Mouse (Mus musculus) monocyte, adult 2 months (primary cell): ENCODE data around the gene Med22.

Experiments
- DNase-seq, 2 experiments: peaks; one replicate each; pipeline ENCODE4 v3.0.0; 2022; ENCODE audit warnings: low spot score in 2 of 2, low read depth in 1 of 2

Med22 gene

DNA sequence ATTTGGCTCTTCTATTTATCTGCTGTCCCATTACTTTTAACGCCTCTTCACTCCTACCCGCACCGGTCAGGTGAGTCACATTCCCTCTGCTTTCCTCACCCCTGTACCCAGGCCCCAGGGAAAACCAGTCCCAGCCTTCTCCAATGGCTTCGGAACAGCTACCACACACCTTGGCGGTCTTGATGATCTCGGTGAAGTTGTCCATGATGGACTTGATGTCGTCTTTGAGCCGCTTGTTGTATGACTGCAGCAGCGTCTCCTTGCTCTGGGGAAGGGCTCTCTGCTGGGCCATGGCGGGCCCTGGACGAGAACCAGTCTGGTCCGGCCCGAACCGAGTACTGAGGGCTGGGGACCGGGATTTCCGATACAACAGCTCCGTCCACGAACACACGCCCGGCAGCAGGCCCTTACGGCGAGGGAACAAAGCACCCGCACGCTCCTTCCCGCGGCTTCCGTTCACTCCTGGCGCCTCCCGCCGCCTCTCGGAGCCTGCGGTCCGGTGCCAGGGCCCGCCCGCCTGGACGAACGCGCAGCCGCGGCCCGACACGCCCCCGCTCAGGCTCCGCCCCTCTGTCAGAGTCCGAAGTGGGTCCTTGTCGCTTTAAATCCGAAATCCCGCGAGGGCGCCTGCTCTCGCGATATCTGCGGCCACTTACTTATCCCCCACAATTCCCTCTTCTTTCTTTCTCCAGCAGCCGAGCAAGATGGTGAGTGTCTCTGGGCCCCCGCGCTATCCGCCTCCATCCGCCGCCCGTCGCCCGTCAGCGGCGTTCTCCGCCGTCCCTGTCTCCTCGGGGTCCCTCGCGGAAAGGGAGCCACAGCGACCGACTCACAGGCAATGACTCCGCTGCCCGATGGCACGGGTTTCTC, at the start of gene Med22, which contains the start of gene Rpl7a:
Gene Med22, minus strand, starts transcription at position 554 of the 870 bp plus-strand sequence.
Gene Rpl7a, plus strand, starts transcription at position 641 of the 870 bp plus-strand sequence.
- peak; percentile 96 to 99 for DNase-seq

- no peak for DNase-seq
These were observed 47.0 kb upstream of the Med22 start for GRCm38 (mm10) chr2:26957488-26957859.

DNA sequence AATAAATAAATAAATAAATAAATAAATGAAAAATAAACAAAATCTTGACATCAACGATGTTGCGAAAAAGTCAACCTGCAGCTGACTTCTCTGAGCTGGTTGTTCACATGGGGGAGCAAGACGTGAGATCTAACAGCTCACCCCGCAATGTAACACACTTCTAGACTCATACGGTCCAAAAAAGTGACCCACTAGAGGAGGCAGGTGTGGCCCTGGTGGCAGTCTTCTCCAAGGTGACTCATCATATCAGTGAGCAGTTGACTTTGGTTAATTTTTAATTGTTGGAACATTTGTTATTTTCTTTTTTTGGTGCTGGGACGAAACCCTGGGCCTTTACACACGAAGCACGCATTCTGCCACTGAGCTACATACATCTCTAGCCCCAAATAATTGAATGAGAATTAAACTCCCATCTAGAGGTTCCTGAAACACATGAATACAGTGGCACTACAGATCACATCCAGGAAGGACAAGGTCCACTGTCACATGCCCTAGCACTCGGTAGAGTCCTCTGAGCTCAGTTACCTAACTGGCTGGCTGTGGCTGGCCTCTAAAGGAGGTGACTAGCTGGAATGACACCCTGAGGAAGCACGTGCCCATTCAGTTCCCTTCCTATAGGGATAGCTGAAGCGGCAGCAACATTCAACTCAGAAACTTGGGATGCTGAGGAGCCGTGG, 46.5 kb upstream of the Med22 start:
- DNase-seq = no peak

- no peak for DNase-seq
These were observed 44.4 kb upstream of the Med22 start for GRCm38 (mm10) chr2:26954735-26955395.

DNA sequence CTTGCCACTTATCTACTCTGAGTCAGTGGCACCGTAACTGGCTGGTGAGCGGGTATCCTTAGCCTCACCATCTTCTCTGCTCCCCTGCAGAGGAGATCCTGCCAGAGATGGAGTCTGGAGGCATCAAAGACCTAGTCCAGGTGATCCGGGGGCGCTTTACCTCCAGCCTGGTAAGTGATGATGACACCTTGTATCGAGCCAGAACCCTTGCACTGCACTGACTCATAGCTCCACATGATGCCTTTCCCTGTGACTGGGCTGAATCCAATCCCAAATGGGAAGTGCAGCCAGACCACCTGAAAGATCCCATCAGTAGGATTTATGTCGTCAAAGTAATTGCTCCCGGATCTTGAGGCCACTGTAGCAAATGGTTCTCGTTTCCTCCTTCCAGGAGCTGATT, 42.4 kb upstream of the Med22 start:
- DNase-seq = no peak

- DNase-seq = no peak
These were observed 41.7 kb upstream of the Med22 start for GRCm38 (mm10) chr2:26952193-26952592.

- DNase-seq = no peak
These were observed 40.9 kb upstream of the Med22 start for GRCm38 (mm10) chr2:26951346-26951905.

DNA sequence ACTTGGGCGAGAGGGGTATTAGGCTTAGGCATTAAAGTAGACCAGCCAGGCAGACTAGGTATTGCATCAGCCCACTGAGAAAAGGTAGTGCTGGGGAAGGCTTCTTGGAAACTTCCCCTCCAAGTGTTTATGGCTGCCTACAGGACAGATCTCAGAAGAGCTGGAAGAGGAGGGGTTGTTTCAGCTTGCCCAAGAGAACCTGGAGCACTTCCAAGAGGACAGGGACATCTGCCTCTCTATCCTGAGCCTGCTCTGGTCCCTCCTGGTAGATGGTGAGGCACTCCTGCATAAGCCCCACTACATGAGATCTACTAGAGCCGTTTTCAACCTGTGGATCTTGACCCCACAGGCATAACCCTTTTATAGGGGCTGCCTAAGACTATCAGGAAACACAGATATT, 39.9 kb upstream of the Med22 start:
- DNase-seq = no peak

GRCm38 (mm10) chr2:26943253-26943652, 32.8 kb upstream of the Med22 start:
- DNase-seq = no peak

GRCm38 (mm10) chr2:26941539-26941938, 31.1 kb upstream of the Med22 start:
- peak in 1 of 2 experiments; percentile 23 for DNase-seq

GRCm38 (mm10) chr2:26936425-26936824, 25.9 kb upstream of the Med22 start:
- DNase-seq = no peak

GRCm38 (mm10) chr2:26935286-26935685, 24.8 kb upstream of the Med22 start:
- DNase-seq = no peak

DNA sequence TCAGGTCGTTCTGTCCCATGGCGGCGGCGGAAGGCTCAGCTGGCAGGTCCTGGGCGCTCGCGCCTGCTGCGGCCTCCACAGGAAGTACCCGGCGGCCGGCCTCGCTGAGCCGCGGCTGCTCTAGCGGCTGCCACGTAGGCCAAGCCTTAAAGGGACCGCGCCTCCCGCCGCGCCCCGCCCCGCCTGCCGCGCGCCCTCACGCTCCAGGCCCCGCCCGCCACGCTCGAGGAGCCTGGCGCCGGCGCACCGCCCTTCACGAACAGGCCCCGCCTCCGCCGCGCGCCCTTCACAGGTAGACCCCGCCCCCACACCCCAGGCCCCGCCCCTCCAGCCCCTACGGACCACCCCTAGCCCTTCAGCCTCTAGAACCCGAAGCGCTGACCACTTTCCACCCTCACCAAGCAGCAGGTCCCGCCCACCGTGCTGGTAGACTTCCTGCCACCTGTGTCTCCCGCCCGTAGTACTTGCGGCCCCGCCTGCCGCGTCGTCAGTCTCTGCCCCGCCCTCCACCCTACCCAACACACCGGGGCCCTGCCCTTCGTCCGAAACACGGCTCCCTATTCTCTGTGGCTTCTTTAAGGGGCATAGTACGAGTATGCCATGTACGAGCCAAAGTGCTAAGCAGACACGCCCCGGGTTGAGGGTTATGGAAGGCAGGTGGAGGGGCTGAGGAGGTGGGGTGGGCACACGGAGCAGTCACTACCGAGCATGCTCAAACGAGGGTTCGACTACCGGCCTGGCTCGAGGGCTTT, 23.0 kb upstream of the Med22 start, which contains the start of the genes Surf4 and Stkld1:
Gene Surf4, minus strand, starts transcription at position 625 of the 752 bp plus-strand sequence.
Gene Stkld1, plus strand, starts transcription at position 744 of the 752 bp plus-strand sequence.
- DNase-seq = peak; percentile 71 to 83

- peak in 1 of 2 experiments; percentile 13 for DNase-seq
These were observed 22.2 kb upstream of the Med22 start for GRCm38 (mm10) chr2:26932473-26933303.

DNA sequence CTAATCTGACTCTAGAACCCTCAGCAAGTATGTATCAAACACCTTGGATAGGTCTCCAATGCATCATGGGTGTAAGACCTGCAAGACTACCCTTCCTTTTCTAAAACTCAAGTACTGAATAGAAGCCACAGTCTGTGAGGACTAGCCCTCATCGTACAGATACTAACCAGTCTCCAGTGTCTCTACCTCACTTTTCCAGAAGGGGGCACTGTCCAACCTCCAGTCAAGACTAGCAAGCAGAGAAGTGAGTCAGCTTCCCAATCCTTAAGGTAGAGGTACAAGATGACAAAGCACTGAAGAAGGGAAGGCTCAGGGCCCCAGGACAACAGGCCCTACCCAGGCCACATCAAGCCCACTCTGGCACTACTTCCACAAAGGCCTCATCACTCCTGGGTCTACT, 19.9 kb upstream of the Med22 start:
- peak in 1 of 2 experiments; percentile 46 for DNase-seq

DNA sequence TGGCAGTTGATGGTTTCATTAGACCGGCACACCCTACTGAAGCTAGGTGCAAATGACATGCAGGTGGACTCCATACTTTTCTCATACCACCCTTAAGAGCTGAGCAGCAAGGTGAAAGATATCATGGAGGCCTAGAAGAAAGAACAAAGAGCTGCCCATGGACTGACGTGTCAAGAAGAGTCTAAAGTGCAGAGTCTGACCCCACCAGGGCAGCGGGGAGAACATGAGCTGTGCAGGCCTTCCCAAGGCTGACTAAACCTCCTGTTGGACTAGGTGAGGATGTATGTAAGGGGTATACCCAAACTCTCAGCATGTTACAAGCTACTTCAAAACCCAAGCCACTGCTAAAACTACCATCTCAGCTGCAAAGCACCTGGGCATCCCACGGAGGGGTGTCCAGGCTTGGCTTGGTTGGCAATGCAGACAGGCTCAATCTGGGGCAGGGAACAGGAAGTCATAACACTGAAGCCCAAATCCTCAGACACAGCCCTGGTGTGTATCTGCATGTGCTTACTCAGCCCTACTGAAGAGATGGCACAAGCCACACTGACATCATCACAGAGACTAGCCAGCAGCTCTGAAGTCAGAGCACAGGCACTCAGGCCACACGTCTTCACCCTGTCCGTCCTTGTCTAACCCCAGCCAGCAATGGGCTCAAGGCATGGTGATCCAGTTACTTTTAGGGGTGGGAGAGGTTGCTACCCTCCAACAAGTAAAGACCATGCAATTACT, 17.4 kb upstream of the Med22 start:
- DNase-seq = no peak

- DNase-seq = no peak
These were observed 11.3 kb upstream of the Med22 start for GRCm38 (mm10) chr2:26921784-26922183.

DNA sequence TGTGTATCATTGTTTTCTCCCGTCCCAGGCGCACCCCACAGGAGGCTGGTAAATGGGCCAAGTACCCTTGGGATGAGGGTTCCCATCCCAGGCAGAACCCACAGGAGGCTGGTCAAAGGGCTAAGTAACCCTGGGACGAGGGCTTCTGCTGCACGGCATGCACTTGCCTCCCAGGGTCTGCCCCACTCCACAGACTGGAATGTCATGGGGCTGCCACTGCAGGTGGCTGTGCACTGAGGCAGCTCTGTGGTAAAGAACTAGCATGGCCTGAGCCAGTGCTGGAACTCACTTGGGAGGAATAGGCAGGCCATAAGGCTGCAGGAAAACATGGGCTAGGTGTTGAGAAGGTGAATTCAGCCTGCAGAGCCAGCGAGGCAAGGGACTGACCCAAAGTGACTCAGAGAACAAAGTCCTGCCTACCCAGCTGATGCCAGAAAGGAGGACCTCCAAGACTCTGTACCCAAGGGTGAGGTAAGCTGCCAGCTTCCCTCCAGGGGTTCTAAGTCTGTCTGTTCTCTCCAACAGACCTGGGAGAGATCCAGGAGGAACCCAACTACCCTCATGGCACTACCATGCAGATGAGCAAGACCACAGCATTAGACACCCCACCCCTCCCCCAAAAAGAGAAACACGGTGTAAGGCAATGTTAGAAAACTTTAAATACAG, 9.8 kb upstream of the Med22 start:
- no peak for DNase-seq
